Mouse (Mus musculus) kidney, adult 2 months (tissue): ENCODE measurements around the gene Epha6.

Source experiments
- CTCF ChIP-seq: fragments of 200-500 bp; conservative IDR thresholded peaks from 2 replicates; pipeline ENCODE4 v1.5.1; 2011; ENCODE audit warnings: low read depth, mild to moderate bottlenecking, control low read depth, low read length, moderate library complexity, mixed read lengths; ENCODE audit not compliant: insufficient read depth, insufficient read length
- POLR2A ChIP-seq: fragments of 200-500 bp; IDR thresholded peaks from one replicate; pipeline ENCODE4 v1.6.1; 2011; ENCODE audit warnings: low read depth, low read length, control low read depth

DNA sequence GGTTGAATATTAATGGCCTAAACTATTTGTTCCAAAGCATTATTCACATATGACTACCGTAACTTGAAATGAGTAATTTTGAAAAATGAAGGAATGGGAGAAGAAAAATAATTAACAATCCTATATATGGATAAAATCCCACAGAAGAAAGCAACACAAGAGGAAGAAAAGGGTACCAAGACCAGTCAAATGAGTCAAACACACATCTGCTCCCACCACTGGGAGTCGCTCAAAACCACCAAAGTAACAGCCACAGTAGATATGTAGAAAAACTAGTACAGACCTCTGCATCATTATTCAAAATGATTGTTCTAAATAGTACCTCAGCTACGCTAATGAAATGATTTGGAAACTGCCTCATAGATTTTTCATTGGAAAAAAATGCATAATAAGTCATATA lies 20.0 kb downstream of the Epha6 start:
- TF ChIP-seq CTCF: no peak
- TF ChIP-seq POLR2A: no peak
